Mouse (Mus musculus) right cerebral cortex, postnatal 14 days (tissue): ENCODE data around the gene Gpank1.
A peak's percentile ranks its signal among the peaks of the same experiment; 100 is the strongest.

Source experiments
- DNase-seq: peaks from one replicate; pipeline ENCODE4 v3.0.0; 2022

The Gpank1 gene

DNA sequence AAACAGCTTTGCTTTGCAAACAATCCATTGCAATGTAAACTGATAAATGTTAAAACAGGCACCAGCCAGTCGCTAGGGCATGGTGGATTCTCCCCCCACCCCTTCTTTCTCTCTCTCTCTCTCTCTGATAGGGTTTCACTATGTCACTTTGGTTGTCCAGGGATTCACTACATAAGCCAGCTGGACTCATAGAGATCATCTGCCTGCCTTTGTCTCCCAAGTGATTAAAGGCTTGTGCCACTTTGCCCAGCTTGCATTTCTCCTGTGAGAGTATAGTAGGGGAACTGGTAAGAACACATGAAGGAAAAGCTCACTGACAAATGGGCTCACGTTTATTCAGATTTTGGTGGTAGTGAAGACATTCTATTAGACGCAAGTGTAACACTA is 10.9 kb downstream of the Gpank1 start:
- DNase-seq, result no peak

- no peak for DNase-seq
Measured at GRCm38 (mm10) chr17:35133517-35133916, 12.3 kb downstream of the Gpank1 start.

- peak; percentile 96 for DNase-seq
Measured at GRCm38 (mm10) chr17:35134801-35135590, 13.7 kb downstream of the Gpank1 start, which contains the start of gene Bag6. Gene Bag6 (plus strand): TSS chr17:35135178.

GRCm38 (mm10) chr17:35135591-35136320 is 14.5 kb downstream of the Gpank1 start:
- DNase-seq, result no peak

GRCm38 (mm10) chr17:35139269-35139668 is 18.0 kb downstream of the Gpank1 start:
- no peak for DNase-seq

GRCm38 (mm10) chr17:35140490-35140996 is 19.3 kb downstream of the Gpank1 start:
- no peak for DNase-seq

DNA sequence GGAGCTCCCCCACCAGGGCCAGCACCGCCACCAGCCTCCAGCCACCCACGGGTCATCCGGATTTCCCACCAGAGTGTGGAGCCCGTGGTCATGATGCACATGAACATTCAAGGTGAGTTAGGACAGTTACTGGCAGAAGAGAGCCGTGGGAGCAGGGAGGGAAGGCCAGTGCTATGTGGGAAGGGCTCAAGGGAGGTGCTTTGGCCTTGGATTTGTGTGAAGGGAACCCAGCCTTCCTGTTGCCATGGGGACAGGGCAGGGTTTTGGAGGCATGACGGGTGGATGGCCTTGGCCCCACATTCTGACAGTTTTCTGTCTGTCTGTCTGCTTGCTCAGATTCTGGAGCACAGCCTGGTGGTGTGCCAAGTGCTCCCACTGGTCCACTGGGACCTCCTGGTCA is 20.7 kb downstream of the Gpank1 start:
- DNase-seq, result no peak

GRCm38 (mm10) chr17:35146139-35146538 is 24.9 kb downstream of the Gpank1 start:
- no peak for DNase-seq

- DNase-seq, result no peak
Measured at GRCm38 (mm10) chr17:35147348-35147747, 26.1 kb downstream of the Gpank1 start.

DNA sequence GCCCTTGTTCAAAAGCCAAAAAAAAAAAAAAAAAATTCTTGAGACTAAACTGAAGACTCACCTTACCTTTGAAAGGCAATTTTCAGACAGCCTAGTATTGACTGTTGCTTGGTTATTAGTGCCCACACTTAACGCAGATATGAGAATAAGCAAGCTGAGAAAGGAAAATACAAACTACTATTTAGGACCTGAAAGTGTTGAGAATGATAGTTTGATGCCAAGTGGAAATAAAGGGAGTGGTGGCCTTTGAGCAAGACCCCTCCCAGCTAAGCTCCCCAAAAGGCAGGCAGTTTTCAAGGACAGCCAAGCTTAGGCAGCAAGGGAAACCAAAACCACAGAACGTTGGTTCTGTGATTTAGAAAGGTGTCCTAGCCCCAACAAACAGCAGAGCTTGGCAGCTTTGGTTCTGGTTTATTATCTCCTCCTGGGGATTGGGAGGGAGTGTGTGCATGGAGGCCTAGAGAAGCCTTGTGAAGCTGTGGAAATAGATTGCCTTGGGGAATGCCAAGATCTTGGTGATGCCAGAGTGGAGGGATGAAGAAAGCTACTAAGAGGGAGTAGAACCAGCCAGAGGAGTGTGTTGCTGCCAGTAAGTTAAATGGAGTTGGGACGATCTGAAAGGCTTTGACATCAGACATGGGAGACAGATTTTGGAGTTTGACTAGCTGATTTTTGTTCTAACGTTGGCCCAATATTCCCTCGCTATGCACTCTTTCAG is 26.8 kb downstream of the Gpank1 start:
- DNase-seq, result no peak

DNA sequence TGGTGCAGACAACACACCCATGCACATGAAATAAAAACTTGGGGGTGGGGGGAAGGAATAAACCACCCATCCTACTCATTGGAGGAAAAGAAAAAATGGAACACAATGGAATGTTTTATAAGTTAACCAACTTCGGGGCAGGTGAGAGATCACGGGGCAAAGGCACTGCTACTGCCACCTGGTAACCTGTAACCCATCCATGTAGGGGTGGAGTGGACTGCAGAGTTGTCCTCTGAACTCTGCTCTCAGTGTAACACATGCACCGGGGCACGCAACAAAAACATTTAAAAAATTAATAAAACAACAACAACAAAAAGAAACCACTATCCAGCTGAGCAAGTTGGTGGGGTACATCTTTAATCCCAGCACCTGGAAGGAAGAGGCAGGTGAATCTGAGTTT is 30.9 kb downstream of the Gpank1 start:
- no peak for DNase-seq

DNA sequence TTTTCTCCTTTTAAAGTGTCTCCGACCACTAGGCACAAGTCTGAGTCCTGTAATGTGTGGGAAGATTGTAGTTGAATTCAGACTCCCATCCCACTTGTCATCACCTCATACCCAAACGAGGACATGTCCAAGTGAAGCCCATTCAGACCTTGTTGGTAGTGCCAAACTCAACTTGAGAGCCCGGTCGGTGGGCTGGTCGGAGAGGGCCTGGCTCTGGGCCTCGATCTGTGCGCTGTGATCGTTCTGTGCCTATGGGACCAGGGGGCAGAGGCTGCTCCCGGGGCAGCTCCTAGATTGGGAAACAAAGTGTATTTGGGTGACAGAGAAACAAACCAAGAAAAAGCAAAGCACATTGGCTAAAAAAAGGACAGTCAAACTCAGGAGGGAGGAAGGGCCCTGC is 31.8 kb downstream of the Gpank1 start:
- DNase-seq, result no peak

DNA sequence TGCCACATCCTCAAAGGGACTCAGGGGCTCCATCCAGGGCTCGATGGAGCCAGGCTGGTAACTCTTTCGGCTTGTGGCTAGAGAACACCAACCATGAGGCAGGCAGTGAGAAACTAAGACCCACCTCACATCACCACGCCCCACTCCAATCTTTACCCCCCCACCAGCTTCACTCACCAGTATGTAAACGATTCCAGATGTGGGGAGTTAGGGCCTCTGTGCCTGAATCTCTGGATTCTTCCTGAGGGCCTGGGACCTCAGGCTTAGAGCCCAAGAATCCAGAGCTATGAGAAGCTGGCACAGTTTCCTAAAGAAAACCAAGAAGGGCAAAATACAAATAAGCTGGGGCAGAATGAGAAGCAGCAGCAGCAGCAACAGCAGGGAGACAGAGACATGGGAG is 32.7 kb downstream of the Gpank1 start:
- no peak for DNase-seq

GRCm38 (mm10) chr17:35154616-35155015 is 33.4 kb downstream of the Gpank1 start:
- no peak for DNase-seq

GRCm38 (mm10) chr17:35155451-35155850 is 34.2 kb downstream of the Gpank1 start:
- no peak for DNase-seq

- no peak for DNase-seq
Measured at GRCm38 (mm10) chr17:35156461-35157200, 35.4 kb downstream of the Gpank1 start.

- DNase-seq, result no peak
Measured at GRCm38 (mm10) chr17:35157254-35157653, 36.0 kb downstream of the Gpank1 start.

GRCm38 (mm10) chr17:35157661-35158175 is 36.5 kb downstream of the Gpank1 start:
- no peak for DNase-seq

GRCm38 (mm10) chr17:35158850-35159593 is 37.8 kb downstream of the Gpank1 start:
- DNase-seq, result no peak

DNA sequence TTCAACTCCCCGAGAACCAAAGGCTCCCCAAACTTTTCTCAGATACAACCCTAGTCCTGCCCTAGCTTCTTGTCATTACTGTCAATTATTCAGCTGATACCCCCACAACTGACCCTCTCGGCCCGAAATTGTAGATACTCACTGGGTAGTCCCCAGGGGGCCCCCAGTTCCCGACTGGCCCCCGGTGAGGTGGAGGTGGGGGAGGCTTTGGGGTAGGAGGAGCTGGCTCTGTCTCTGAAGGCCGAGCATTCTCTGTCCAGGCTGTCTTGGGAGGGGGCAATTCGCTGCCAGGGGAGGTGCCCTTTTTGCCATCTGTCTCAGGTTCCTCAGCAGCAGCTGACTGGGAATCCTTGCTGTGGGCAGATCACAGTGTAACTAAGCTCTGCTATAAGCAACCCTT is 38.4 kb downstream of the Gpank1 start:
- DNase-seq, result no peak

GRCm38 (mm10) chr17:35161421-35161820 is 40.2 kb downstream of the Gpank1 start:
- no peak for DNase-seq

GRCm38 (mm10) chr17:35162121-35162520 is 40.9 kb downstream of the Gpank1 start:
- no peak for DNase-seq
